Mouse (Mus musculus) telencephalon, adult 2 months (tissue): ENCODE data around the gene Spc24.

Source experiments
- DNase-seq: peaks from one replicate; pipeline ENCODE4 v3.0.0-alpha.2; 2011; ENCODE audit warnings: low read depth, low spot score

Gene Spc24

DNA sequence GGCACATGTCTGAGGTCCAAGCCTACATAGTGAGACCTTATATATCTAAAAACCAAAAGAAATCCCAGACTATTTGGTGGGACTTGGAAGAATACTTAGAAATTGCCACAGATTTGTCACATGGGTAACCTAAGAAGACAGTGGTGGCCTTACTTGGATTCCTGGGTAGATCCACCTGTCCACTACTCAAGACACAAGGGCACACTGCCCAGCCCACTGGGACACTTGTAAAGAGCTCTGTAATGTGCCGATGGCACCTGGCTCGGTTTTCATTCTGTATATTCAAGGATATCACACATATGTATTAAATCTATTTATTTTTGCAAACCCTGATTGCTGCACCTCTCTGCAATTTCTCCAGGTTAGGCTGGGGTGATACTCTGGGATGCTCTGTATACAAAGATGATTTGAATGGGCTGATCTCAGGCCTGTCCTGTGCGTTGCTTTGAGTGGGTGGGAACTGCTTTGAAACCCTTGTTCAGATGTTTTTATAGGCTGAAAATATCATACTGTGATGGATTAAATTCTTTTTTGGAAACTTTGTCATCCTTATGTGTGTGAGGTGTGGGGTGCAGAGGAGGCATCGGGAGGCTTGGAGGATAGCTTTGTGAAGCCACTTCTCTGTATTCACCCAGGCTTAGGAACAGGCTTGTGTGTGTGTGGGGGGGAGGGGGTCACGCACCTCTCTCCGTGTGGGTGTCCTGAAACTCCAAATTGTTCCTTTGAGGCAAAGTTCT lies 10.6 kb downstream of the Spc24 start:
- DNase-seq, result peak; percentile 58

DNA sequence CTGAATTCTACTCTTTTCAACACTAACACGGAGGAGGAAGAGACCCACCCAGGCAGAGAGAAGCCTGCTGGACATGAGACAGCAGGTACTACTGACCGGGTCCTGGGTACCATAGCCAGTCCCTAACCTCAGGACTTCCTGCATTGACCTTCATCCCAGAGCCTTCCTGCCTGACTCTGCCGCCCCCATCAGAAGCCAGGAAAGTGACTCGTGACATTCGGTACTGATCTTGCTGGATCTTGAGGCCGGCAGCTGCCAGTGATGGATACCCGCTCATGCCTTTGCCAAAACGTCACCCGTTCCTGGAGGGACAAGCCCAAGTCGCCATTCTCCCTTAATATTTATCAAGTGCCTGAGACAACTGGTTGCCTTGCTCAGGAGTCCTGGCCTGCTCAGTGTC lies 11.6 kb downstream of the Spc24 start:
- DNase-seq, result no peak

DNA sequence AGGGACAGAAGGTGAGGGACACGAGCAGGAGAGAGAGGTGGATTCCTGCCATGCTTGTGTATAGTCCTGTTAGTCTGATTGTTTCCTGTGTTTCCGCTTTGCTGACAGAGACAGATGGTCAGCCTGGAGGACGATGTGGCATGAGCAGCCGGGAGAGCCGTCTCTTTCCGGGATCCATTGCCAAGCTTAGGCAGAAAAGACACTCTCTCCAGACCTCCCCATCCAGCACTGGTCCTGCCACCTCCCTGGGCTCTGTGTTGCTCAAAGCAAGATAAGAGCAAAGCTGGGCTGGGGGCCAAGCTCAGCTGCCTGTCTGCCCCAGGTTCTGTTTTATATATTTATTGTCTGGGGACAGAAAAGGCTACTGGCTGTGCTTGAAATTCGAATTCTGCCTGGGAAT lies 12.1 kb downstream of the Spc24 start:
- no peak for DNase-seq

DNA sequence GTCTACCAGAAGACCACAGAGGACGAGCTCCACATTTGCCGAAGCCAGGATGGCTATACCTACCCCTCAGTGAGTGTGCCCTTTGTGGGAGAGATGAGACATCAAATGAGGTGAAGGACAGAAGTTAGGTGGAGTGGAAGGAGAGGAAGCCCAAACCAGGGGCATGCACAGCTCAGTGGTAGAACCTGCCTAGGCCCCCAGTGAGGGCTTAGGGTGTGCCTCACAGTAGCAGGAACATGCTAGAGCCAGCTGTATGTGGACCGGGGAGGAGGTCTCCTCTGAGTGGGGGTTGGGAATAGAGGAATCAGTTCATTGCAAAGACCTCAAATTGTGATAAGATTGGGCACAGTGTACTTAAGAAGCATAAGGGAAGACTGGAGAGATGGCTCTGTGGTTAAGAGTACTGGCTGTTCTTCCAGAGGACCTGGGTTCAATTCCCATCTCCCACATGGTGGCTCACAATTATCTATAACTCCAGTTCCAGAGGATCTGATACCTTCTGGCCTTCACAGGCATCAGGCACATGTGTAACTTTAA lies 12.8 kb downstream of the Spc24 start:
- DNase-seq, result no peak

DNA sequence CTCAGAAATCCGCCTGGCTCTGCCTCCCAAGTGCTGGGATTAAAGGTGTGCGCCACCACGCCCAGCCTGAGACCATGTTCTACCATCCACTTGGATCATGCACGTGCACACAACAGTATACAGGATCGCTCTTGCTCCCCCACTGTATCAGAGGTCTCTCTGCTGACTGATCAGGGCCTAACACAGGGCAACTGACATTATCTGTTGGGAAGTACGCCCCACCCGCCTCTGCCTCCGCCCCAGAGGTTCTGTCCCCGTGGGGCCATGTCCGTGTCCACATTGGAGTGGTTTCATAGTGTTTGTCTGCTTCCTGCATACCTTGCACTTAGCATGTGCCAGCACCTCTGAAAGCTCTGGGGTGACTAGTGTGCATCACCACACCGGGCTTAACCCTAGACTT lies 18.6 kb downstream of the Spc24 start:
- DNase-seq, result no peak

DNA sequence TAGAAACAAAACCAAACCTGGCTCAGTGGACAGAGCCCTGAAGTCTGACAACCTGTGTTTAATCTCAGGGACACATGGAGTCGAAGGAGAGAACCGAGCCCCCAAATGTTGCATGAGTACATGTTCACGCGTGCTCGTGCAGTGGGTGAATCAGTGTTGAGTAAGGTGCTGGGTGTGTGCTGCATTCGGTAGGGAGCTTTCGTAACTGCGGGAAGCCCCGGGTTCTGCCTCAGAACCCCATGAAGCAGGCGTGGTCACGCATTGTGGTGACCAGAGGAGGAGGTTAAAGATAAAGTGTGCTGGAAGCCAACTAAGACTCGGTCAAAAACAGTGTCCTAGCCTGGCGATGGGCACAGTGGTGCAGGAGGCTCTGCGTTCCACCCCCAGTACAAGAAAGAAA lies 19.7 kb downstream of the Spc24 start:
- no peak for DNase-seq

DNA sequence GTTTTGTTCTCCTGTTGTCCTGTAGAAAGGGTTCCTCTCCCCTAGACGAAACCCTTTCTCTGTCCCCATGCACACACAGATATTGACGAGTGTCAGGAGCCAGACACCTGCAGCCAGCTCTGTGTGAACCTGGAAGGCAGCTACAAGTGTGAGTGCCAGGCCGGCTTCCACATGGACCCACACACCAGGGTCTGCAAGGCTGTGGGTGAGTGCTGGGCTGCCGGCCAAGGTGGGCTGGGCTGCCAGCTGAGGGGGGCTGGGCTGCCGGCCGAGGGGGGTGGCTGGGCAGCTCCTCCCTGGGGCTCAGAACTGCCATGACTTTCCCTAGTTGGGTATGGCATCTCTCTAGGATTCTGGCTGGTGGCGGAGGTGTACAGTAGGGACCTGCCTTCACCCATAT lies 21.3 kb downstream of the Spc24 start:
- no peak for DNase-seq

DNA sequence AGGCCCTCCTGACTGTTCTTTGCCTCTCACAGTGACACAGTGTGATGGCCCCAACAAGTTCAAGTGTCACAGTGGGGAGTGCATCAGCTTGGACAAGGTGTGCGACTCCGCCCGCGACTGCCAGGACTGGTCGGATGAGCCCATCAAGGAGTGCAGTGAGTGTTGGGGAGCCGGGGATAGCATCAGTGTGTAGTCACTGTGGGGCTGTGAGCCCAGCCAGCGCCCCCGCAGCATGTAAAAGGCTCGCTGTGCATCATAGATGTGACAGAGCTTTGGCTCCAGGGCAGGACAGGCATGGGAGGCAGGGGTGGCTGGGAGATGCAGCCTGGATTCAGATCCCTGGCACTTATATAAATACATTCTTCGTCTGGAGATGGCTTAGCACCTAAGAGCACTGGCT lies 22.9 kb downstream of the Spc24 start:
- peak; percentile 59 for DNase-seq

DNA sequence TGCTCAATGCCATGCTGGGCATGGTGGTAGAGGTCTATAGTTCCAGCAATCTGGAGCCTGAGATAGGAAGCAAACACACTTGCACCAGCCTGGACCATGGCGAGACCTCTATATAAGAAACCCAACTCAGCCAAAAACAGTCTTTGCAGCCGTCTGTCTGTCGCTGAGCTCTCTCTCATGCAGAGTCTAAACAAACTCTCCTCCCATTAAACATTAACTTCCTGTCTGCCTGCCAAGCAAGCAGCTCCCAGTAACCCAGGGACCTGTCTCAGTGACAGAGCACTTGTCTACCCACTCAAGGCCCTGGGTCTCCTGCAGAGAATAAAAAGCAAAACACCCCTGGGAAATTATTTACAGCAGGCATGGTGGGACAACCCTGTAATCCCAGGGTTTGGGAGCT lies 23.5 kb downstream of the Spc24 start:
- DNase-seq, result no peak

DNA sequence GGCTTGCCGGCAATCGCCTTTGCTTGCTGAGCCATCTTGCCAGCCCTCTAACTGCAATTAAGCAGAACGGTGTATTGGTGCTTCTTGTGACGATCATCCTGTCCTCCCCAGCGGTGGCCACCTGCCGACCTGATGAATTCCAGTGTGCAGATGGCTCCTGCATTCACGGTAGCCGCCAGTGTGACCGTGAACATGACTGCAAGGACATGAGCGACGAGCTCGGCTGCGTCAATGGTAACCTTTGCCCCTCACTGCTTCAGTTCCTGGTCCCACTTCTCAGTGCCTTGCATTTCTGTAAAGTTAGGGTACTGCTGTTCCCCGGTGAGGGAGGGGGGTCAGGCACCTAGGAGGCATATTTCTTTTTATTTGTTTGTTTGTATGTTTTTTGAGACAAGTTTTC lies 25.0 kb downstream of the Spc24 start:
- no peak for DNase-seq

DNA sequence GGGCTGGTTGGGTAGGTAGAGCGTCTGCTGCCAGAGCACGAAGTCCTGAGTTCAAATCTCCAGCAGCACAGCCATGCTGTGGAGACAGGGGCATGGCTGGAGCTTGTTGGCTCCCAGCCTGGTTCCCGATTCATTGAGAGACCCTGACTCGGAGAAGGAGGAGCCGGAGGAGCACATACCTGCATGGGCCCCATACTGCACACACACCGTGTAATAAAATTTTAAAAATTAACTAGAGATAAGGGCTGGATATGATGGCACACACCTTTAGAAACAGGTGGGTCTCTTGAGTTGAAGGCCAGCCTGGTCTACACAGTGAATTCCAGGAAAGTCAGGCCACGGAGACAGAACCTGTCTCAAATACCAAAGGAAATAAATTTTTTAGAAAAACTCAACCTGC lies 26.1 kb downstream of the Spc24 start:
- DNase-seq, result no peak

DNA sequence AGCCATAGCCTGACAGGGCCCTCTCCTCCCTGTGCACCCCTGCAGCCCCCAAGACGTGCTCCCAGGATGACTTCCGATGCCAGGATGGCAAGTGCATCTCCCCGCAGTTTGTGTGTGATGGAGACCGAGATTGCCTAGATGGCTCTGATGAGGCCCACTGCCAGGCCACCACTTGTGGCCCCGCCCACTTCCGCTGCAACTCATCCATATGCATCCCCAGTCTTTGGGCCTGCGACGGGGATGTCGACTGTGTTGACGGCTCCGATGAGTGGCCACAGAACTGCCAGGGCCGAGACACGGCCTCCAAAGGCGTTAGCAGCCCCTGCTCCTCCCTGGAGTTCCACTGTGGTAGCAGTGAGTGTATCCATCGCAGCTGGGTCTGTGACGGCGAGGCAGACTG lies 26.7 kb downstream of the Spc24 start:
- DNase-seq, result no peak

DNA sequence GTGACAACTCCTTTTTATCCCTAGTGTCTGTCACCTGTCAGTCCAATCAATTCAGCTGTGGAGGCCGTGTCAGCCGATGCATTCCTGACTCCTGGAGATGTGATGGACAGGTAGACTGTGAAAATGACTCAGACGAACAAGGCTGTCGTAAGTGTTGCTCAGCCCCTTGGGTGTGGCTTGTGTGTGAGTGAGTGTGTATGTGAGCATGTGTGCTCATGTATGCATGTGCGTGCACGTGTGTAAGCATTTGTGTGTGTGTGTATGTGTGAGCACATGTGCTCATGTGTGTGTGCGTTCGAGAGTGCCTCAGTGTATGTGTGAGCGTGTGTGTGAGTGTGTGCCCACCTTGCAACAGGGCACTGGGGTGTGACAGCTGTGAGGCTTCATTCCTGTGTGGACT lies 27.8 kb downstream of the Spc24 start:
- DNase-seq, result no peak

DNA sequence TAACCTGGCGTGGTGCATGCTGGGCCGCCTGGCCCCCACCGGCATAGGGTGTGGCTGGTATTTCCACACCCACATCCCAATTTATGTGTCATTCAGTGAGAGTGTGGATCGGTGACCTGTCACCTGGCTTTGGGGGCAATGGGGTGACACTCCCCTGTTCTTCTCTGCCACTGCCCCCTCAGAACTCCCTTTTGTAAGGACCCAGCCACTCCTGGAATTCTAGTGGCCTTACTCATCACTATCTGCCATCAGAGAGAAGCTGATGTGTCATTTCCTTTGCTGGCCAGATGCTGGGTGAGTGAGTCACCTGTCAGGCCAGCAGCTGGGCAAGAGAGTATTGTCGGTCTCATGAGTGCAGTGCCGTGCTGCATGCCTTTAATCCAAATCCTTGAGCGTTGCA lies 30.8 kb downstream of the Spc24 start:
- no peak for DNase-seq

DNA sequence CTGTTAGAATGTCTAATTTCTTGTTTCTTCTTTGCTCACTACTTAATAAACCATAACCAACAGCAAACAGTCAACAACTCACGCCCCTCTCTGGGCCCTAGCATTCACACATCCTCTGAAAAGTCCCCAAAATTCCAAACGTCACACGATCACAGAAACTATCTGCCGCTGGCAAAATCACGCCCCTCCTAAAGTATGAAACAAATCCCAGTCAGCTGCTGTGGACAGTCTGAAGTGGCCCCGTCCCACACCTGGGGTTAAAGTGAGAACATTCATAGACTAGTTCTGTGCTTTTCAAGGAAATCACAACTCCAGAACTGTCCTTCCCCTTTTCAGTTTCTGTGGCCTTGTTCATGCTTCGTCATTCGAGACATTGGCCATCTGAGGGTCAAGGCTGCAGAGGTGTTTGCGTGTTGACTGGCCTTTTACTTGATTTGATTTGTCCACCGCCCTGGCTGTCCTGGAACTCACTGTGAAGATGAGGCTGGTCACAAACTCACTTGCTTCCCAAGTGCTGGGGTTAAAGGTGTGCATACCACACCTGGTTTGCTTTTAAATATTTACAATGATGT lies 31.8 kb downstream of the Spc24 start:
- no peak for DNase-seq

DNA sequence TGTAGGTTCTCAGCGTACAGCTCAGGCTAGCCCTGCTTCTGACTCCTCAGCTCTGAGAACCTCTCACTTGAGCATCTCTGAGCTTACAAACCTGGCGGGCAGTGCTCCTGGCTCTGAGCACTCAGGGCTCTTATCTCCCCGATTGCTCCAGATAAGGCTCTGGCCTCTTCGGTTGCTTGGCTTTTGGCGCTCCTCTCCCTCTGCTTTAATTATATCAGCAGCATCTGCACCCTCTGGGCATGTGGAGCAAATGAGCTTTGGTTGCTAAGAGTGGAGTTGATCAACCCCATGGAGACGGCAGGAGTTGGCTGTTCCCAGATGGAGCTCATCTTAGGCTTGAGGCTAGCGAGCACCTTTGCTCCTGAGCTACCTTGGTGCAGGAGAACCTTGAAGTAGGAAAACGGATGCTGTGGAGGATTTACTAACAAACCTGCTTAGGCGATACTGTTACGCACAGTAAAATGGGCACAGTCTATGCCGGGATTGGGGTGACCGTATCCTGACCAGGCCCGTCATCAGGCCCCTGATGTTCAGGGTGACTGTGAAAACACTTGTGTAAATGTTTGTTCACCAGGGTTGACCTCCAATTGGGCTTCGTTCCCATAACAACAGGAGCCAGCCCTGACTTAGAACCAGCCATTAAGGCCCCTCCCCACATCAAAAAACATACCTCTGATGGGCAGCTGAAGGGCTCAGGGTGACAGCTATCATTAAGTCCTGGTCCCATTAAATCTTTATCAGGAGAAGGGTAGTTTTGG lies 33.7 kb downstream of the Spc24 start:
- no peak for DNase-seq

DNA sequence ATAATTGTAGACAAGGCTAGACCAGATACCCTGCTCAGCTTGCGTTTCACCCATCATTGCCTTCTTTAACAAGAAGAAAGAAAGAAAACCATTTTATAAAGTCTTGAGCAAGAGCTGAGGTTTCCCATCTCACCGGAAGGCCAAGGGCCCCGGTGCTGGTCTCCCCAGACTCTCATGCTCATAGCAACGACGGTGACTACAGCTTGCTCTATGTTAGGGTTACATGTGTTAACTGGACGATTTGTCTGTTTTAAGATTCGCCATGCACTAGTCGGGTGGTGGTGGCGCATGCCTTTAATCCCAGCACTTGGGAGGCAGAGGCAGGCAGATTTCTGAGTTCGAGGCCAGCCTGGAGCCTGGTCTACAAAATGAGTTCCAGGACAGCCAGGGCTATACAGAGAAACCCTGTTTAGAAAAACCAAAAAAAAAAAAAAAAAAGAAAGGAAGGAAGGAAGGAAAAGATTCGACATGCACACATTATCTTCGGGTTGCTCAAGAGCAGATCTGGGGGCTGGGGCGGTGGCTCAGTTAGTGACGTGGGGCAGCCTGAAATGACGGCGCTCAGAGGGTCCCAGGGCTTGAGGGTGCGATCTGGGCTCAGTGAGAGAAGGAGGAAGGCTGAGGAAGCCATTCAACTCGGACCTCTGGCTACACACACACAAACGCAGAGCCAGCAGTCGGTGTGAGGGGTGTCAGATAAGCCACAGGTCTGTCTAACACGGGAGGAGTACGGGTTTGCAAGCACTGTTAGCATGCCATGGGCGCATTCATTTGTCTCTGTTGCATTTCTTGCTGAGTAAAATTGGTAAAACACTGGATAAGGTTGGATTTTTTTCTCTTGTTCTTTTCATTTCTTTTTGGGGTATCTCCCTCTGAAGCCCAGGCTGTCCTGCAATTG lies 34.6 kb downstream of the Spc24 start:
- DNase-seq, result no peak

DNA sequence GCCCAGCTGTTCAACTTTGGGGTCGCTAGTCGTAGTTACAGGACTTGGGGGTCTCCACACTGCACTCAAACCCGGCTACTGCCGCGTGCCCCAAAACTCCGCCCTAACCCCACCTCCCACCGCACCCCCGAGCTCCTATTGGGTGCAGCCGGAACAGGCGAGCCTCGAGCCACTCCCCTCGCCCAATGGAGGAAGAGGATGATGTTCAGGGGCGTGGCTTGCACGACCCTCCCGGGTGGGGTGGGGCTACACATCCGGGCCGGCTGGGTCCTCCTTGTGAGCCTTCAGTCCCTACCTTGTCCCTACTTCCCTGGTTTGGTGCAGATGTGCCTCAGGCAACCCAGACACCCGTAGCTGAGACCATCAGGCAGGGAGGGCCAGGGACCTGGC lies 36.0 kb downstream of the Spc24 start:
- DNase-seq, result peak; percentile 80

DNA sequence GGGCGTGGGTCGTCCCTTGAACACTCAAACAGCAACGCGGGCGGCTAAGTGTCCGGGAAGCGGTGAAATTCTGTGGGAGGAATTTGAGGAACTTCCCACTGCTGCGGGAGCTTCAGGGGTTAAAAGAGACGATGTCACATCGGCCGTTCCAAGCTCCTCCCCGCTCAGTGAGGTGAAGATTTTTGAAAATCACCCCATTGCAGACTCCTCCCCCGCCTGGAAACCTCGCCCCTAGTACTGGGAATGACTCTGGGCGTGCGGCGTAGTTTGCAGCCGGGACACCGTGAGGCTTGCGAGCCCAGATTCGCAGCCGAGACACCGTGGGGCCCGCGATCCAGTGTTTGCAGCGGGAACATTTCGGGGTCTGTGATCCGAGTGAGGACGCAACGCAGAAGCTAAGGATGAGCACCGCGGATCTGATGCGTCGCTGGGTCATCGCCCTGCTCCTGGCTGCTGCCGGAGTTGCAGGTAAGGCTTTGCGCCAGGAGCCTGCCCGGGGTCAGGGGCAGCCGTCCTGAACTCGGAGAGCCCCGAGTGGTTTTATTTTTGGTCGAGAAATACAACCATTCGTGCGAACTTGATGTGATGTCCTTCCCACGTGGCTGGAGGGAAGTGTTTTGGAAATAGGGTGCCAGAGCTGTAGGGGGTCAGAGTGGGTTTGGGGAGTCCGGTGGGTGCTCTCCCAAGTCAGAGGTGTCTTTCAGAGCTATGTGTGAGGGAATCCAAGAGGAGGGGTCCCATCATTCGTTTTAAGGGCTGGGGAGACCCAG lies 36.5 kb downstream of the Spc24 start, which contains the start of gene Ldlr:
TSS of gene Ldlr (plus strand) at position 107 of the 770 bp plus-strand sequence.
- DNase-seq, result peak; percentile 55

DNA sequence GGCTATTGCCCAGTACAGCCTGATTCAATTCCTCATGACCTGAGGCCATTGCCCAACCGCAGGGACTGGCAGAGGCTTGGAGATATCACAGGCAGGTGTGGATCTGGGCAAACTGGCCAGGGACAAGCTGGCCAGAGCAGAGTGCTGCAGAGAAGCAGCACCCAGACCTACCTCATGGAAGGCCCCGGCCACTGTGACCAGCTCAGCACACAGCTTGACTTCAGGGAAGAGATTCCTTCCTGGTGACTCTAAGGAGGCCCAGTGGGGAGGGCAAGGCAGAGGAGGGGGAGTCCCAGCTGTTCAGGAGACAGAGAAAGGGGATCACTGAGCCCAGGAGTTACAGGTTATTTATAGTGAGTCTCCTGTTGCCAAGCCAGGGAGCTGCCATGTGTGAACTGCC lies 39.1 kb downstream of the Spc24 start:
- no peak for DNase-seq

DNA sequence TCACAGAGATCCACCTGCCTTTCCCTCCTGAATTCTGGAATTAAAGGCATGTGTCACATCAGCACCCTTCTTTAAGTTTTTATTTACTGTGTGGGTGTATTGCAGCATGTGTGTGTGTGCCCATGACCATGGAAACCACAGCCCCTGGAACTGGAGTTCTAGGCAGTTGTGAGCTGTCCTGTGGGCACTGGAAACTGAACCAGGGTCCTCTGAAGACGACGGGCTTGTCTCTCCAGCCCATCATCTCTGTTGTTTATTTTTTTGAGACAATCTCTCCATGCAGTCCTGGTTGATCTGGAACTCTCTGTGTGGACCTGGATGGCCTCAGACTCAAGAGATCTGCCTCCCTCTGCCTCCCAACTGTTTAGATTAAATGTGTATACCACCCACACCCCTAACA lies 43.1 kb downstream of the Spc24 start:
- no peak for DNase-seq
